Mouse (Mus musculus) erythroblast, embryonic 14.5 days (primary cell): ENCODE measurements around the gene Olfr286.

Source experiments
- GATA1 ChIP-seq: IDR thresholded peaks from 2 replicates; pipeline ENCODE4 v1.6.1; 2012; ENCODE audit warnings: low read length, inconsistent platforms, mixed read lengths
- TAL1 ChIP-seq: IDR thresholded peaks from 3 replicates; pipeline ENCODE4 v1.6.1; 2012; ENCODE audit warnings: low read length, inconsistent platforms, mixed read lengths

- no peak for TF ChIP-seq TAL1
- TF ChIP-seq GATA1 = no peak
Observed at GRCm38 (mm10) chr15:98209676-98210075, 24.6 kb downstream of the Olfr286 start.
